Comparison of ENCODE assay signal across 16 mouse cellular contexts in genomic region chr4:138382462-138382861, GRCm38 (mm10). TPM values are rescaled to one million over a fixed set of nuclear protein-coding genes. Genes with fewer than 3 reads are reported as not detected.
DNase-seq lines count a peak whose midpoint lies in the region; ATAC-seq and TF ChIP-seq lines count a peak whose summit lies in the region.
"Had no signal": no experiment of that assay in that cellular context is flagged by ENCODE, and none has a peak within 500 bp of the region (broad histone marks: within the 10 kb centered on the region; RNA-seq: fewer than 3 reads in every experiment).

No protein-coding gene starts in this region.

- TF ChIP-seq CTCF in intestine, postnatal 0 days (IDR thresholded peaks at IDR 0.05; ENCODE audit: low read depth): peak; percentile 56
- peak; percentile 55 for TF ChIP-seq CTCF in midbrain, postnatal 0 days (IDR thresholded peaks at IDR 0.05)

- DNase-seq in midbrain, postnatal 0 days (ENCODE audit: low spot score): no peak
- DNase-seq in midbrain, embryonic 11.5 days (ENCODE audit: low spot score, missing footprints): no peak
- peak; percentile 36 for DNase-seq in WW6 (ENCODE audit: low read depth, low spot score)
- DNase-seq in urinary bladder, postnatal 10 days (ENCODE audit: low spot score): no peak
- no peak for DNase-seq in right cerebral cortex, postnatal 25 days
- DNase-seq: cerebellum, postnatal 25 days; kidney, adult 9 months; thymus, postnatal 14 days had no signal

- no peak overlapping the region for H3K27ac ChIP-seq in intestine, postnatal 0 days (ENCODE audit: low read depth, low read length)
- no peak overlapping the region for H3K27ac ChIP-seq in intestine, embryonic 16.5 days (ENCODE audit: low read length)
- no peak overlapping the region for H3K27ac ChIP-seq in midbrain, postnatal 0 days (ENCODE audit: low read depth, low read length)
- H3K27ac ChIP-seq in midbrain, embryonic 11.5 days (ENCODE audit: low read depth, low read length): no peak overlapping the region
- H3K27ac ChIP-seq: embryonic facial prominence, embryonic 13.5 days; forebrain, embryonic 12.5 days; heart, embryonic 10.5 days; lung, embryonic 15.5 days had no signal

- no peak overlapping the region for H3K4me2 ChIP-seq in intestine, postnatal 0 days (replicated peaks; ENCODE audit: low read depth)
- no peak overlapping the region for H3K4me2 ChIP-seq in intestine, embryonic 16.5 days (ENCODE audit: low read depth, low read length)
- no peak overlapping the region for H3K4me2 ChIP-seq in midbrain, postnatal 0 days (ENCODE audit: low read depth, low read length, poor library complexity, severe bottlenecking)
- H3K4me2 ChIP-seq in midbrain, embryonic 11.5 days: no peak overlapping the region
- H3K4me2 ChIP-seq: embryonic facial prominence, embryonic 13.5 days; forebrain, embryonic 12.5 days; lung, embryonic 15.5 days had no signal

- no peaks in the 10 kb centered on the region for H3K9me3 ChIP-seq in intestine, postnatal 0 days (ENCODE audit: control insufficient read depth)
- no peaks in the 10 kb centered on the region for H3K9me3 ChIP-seq in intestine, embryonic 16.5 days (ENCODE audit: control insufficient read depth, low read length)
- H3K9me3 ChIP-seq in midbrain, postnatal 0 days (ENCODE audit: low read length): no peaks in the 10 kb centered on the region
- no peaks in the 10 kb centered on the region for H3K9me3 ChIP-seq in midbrain, embryonic 11.5 days (ENCODE audit: control insufficient read depth, low read length)
- H3K9me3 ChIP-seq: embryonic facial prominence, embryonic 13.5 days; heart, embryonic 10.5 days; lung, embryonic 15.5 days had no signal

- no peaks in the 10 kb centered on the region for H3K36me3 ChIP-seq in intestine, postnatal 0 days (ENCODE audit: control insufficient read depth, insufficient read depth)
- no peaks in the 10 kb centered on the region for H3K36me3 ChIP-seq in intestine, embryonic 16.5 days (ENCODE audit: control insufficient read depth, insufficient read depth, low read length)
- no peaks in the 10 kb centered on the region for H3K36me3 ChIP-seq in midbrain, postnatal 0 days (ENCODE audit: insufficient read depth, low read length)
- H3K36me3 ChIP-seq in midbrain, embryonic 11.5 days (ENCODE audit: control insufficient read depth, insufficient read depth, low read length): no peaks in the 10 kb centered on the region
- H3K36me3 ChIP-seq: embryonic facial prominence, embryonic 13.5 days; forebrain, embryonic 12.5 days; heart, embryonic 10.5 days; lung, embryonic 15.5 days had no signal

- no peaks in the 10 kb centered on the region for H3K4me1 ChIP-seq in intestine, postnatal 0 days (replicated peaks; ENCODE audit: control insufficient read depth, insufficient read depth, low read length)
- no peaks in the 10 kb centered on the region for H3K4me1 ChIP-seq in intestine, embryonic 16.5 days (ENCODE audit: control insufficient read depth, insufficient read depth, low read length)
- no peaks in the 10 kb centered on the region; the same call in 1 of the 2 replicates for H3K4me1 ChIP-seq in midbrain, postnatal 0 days (ENCODE audit: insufficient read depth, low read length)
- H3K4me1 ChIP-seq in midbrain, embryonic 11.5 days (ENCODE audit: control insufficient read depth, insufficient read depth, low read length): peaks cover 7% of the 10 kb centered on the region
- H3K4me1 ChIP-seq: embryonic facial prominence, embryonic 13.5 days; heart, embryonic 10.5 days; lung, embryonic 15.5 days had no signal

- no peak overlapping the region for H3K4me3 ChIP-seq in intestine, postnatal 0 days (ENCODE audit: low read depth, low read length)
- no peak overlapping the region for H3K4me3 ChIP-seq in intestine, embryonic 16.5 days (ENCODE audit: low read length)
- H3K4me3 ChIP-seq in midbrain, postnatal 0 days (ENCODE audit: low read depth, low read length): no peak overlapping the region
- no peak overlapping the region for H3K4me3 ChIP-seq in midbrain, embryonic 11.5 days (ENCODE audit: low read depth, low read length)
- H3K4me3 ChIP-seq: embryonic facial prominence, embryonic 13.5 days; forebrain, embryonic 12.5 days; heart, embryonic 10.5 days; lung, embryonic 15.5 days had no signal

- 0 out of 2 replicates have a peak, but pooled peaks cover 3% of the 10 kb centered on the region for H3K27me3 ChIP-seq in intestine, postnatal 0 days (replicated peaks; ENCODE audit: control insufficient read depth, insufficient read depth, low read length)
- H3K27me3 ChIP-seq in intestine, embryonic 16.5 days (replicated peaks; ENCODE audit: control insufficient read depth, insufficient read depth, low read length): no peaks in the 10 kb centered on the region
- H3K27me3 ChIP-seq in midbrain, postnatal 0 days (ENCODE audit: insufficient read depth, low read length): no peaks in the 10 kb centered on the region
- H3K27me3 ChIP-seq in midbrain, embryonic 11.5 days (ENCODE audit: control insufficient read depth, insufficient read depth, low read length): no peaks in the 10 kb centered on the region

- no peak overlapping the region for H3K9ac ChIP-seq in intestine, postnatal 0 days (ENCODE audit: low read depth, low read length)
- no peak overlapping the region for H3K9ac ChIP-seq in intestine, embryonic 16.5 days (ENCODE audit: low read depth, low read length)
- H3K9ac ChIP-seq in midbrain, postnatal 0 days (replicated peaks; ENCODE audit: low read length, poor library complexity, severe bottlenecking): no peak overlapping the region
- no peak overlapping the region for H3K9ac ChIP-seq in midbrain, embryonic 11.5 days (ENCODE audit: low read length)
- H3K9ac ChIP-seq: embryonic facial prominence, embryonic 13.5 days; forebrain, embryonic 12.5 days; lung, embryonic 15.5 days had no signal

- ATAC-seq in intestine, postnatal 0 days: no peak
- ATAC-seq in intestine, embryonic 16.5 days: no peak
- no peak for ATAC-seq in midbrain, postnatal 0 days (ENCODE audit: low FRiP score)
- no peak for ATAC-seq in midbrain, embryonic 11.5 days (ENCODE audit: low FRiP score)

- 75% methylated on average over 6 of the region's 6 CpGs for WGBS in intestine, postnatal 0 days
- WGBS in intestine, embryonic 16.5 days: 73% methylated on average over 6 of the region's 6 CpGs
- 79% methylated on average over 6 of the region's 6 CpGs for WGBS in midbrain, postnatal 0 days
- WGBS in midbrain, embryonic 11.5 days: 72% methylated on average over 6 of the region's 6 CpGs

RNA-seq across cellular contexts. Expression of gene Fam43b, which starts 13.9 kb away (rescaled TPM):
- not detected in 2 replicates for polyA plus RNA-seq in intestine, postnatal 0 days (2015; fragmentation: Nextera tagmentation; extraction: Ambion mirVana)
- polyA plus RNA-seq in intestine, embryonic 16.5 days (2015; fragmentation: Nextera tagmentation; extraction: Ambion mirVana): not detected in 2 replicates
- total RNA-seq in midbrain, postnatal 0 days (2014; rRNA removed): 18.7 and 24.0 TPM in 2 replicates
- polyA plus RNA-seq in midbrain, postnatal 0 days (2015; fragmentation: Nextera tagmentation; extraction: Ambion mirVana): 20.1 and 21.6 TPM in 2 replicates
- polyA plus RNA-seq in midbrain, embryonic 11.5 days (2014; fragmentation: Nextera tagmentation; extraction: Ambion mirVana): 0.14 TPM in 1 of 2 replicates, not detected in the other
- total RNA-seq: gastrocnemius, adult 18-20 months had no signal
- polyA plus RNA-seq: lung, embryonic 15.5 days had no signal

RNA-seq across cellular contexts. Expression of gene Cda, which starts 14.7 kb away (rescaled TPM):
- 37.5 and 41.7 TPM in 2 replicates for polyA plus RNA-seq in intestine, postnatal 0 days (2015; fragmentation: Nextera tagmentation; extraction: Ambion mirVana)
- polyA plus RNA-seq in intestine, embryonic 16.5 days (2015; fragmentation: Nextera tagmentation; extraction: Ambion mirVana): 39.2 and 42.4 TPM in 2 replicates
- 9.1 and 9.6 TPM in 2 replicates for total RNA-seq in midbrain, postnatal 0 days (2014; rRNA removed)
- 9.2 and 12.2 TPM in 2 replicates for polyA plus RNA-seq in midbrain, postnatal 0 days (2015; fragmentation: Nextera tagmentation; extraction: Ambion mirVana)
- 1.7 and 2.0 TPM in 2 replicates for polyA plus RNA-seq in midbrain, embryonic 11.5 days (2014; fragmentation: Nextera tagmentation; extraction: Ambion mirVana)
- total RNA-seq: hematopoietic stem cell, adult 5-6 weeks had no signal

RNA-seq across cellular contexts. Expression of gene Mul1, which starts 52.0 kb away (rescaled TPM):
- polyA plus RNA-seq in intestine, postnatal 0 days (2015; fragmentation: Nextera tagmentation; extraction: Ambion mirVana): 34.7 and 35.0 TPM in 2 replicates
- polyA plus RNA-seq in intestine, embryonic 16.5 days (2015; fragmentation: Nextera tagmentation; extraction: Ambion mirVana): 32.7 and 35.3 TPM in 2 replicates
- total RNA-seq in midbrain, postnatal 0 days (2014; rRNA removed): 32.6 and 35.2 TPM in 2 replicates
- polyA plus RNA-seq in midbrain, postnatal 0 days (2015; fragmentation: Nextera tagmentation; extraction: Ambion mirVana): 17.6 and 19.2 TPM in 2 replicates
- 17.9 and 18.5 TPM in 2 replicates for polyA plus RNA-seq in midbrain, embryonic 11.5 days (2014; fragmentation: Nextera tagmentation; extraction: Ambion mirVana)

RNA-seq across cellular contexts. Expression of gene Pink1, which starts 56.4 kb away (rescaled TPM):
- polyA plus RNA-seq in intestine, postnatal 0 days (2015; fragmentation: Nextera tagmentation; extraction: Ambion mirVana): 65.8 and 71.7 TPM in 2 replicates
- 30.7 and 38.9 TPM in 2 replicates for polyA plus RNA-seq in intestine, embryonic 16.5 days (2015; fragmentation: Nextera tagmentation; extraction: Ambion mirVana)
- 255 and 261 TPM in 2 replicates for total RNA-seq in midbrain, postnatal 0 days (2014; rRNA removed)
- 149 and 150 TPM in 2 replicates for polyA plus RNA-seq in midbrain, postnatal 0 days (2015; fragmentation: Nextera tagmentation; extraction: Ambion mirVana)
- polyA plus RNA-seq in midbrain, embryonic 11.5 days (2014; fragmentation: Nextera tagmentation; extraction: Ambion mirVana): 21.6 and 22.4 TPM in 2 replicates

Comparison
In these comparisons a context has a peak if more than half of its experiments do, and no peak if none do; other contexts are left out.
1. RNA of gene Fam43b, which starts 13.9 kb away (polyA plus RNA-seq): 20.1 to 21.6 TPM in midbrain, postnatal 0 days; 0.14 TPM in midbrain, embryonic 11.5 days, not detected in intestine, embryonic 16.5 days and not detected in intestine, postnatal 0 days; every median in the first group is over 10 times any median in the second.